Mouse (Mus musculus): Measurements from ENCODE around the gene Celsr1. TPM values are rescaled to one million over a fixed set of nuclear protein-coding genes. Genes with fewer than 3 reads are reported as not detected.

Celsr1 gene
- total RNA-seq, 1 experiment from 2014 or later = 0.76 TPM

GRCm38 (mm10) chr15:85982416-85982775 lies 51.2 kb downstream of the Celsr1 start:
- no peak for ATAC-seq (replicated peaks; ENCODE audit: insufficient number of reproducible peaks, low FRiP score, low TSS enrichment, poor library complexity, severe bottlenecking)

- peak; percentile 98 for ATAC-seq (replicated peaks; ENCODE audit: insufficient number of reproducible peaks, low FRiP score, low TSS enrichment, poor library complexity, severe bottlenecking)
These were observed 51.7 kb downstream of the Celsr1 start for GRCm38 (mm10) chr15:85981768-85982415.

- ATAC-seq (replicated peaks; ENCODE audit: insufficient number of reproducible peaks, low FRiP score, low TSS enrichment, poor library complexity, severe bottlenecking) = no peak
These were observed 56.5 kb downstream of the Celsr1 start for GRCm38 (mm10) chr15:85977086-85977485.

- ATAC-seq (replicated peaks; ENCODE audit: insufficient number of reproducible peaks, low FRiP score, low TSS enrichment, poor library complexity, severe bottlenecking) = no peak
These were observed 57.8 kb downstream of the Celsr1 start for GRCm38 (mm10) chr15:85975746-85976145.

GRCm38 (mm10) chr15:85971596-85971995 lies 62.0 kb downstream of the Celsr1 start:
- no peak for ATAC-seq (replicated peaks; ENCODE audit: insufficient number of reproducible peaks, low FRiP score, low TSS enrichment, poor library complexity, severe bottlenecking)

- no peak for ATAC-seq (replicated peaks; ENCODE audit: insufficient number of reproducible peaks, low FRiP score, low TSS enrichment, poor library complexity, severe bottlenecking)
These were observed 63.1 kb downstream of the Celsr1 start for GRCm38 (mm10) chr15:85970441-85970840.

GRCm38 (mm10) chr15:85969707-85970153 lies 63.8 kb downstream of the Celsr1 start:
- ATAC-seq (replicated peaks; ENCODE audit: insufficient number of reproducible peaks, low FRiP score, low TSS enrichment, poor library complexity, severe bottlenecking) = no peak

GRCm38 (mm10) chr15:85969291-85969690 lies 64.3 kb downstream of the Celsr1 start:
- no peak for ATAC-seq (replicated peaks; ENCODE audit: insufficient number of reproducible peaks, low FRiP score, low TSS enrichment, poor library complexity, severe bottlenecking)

- ATAC-seq (replicated peaks; ENCODE audit: insufficient number of reproducible peaks, low FRiP score, low TSS enrichment, poor library complexity, severe bottlenecking) = no peak
These were observed 67.5 kb downstream of the Celsr1 start for GRCm38 (mm10) chr15:85966032-85966431.

- ATAC-seq (replicated peaks; ENCODE audit: insufficient number of reproducible peaks, low FRiP score, low TSS enrichment, poor library complexity, severe bottlenecking) = peak; percentile 81
These were observed 70.2 kb downstream of the Celsr1 start for GRCm38 (mm10) chr15:85963279-85963840.

- ATAC-seq (replicated peaks; ENCODE audit: insufficient number of reproducible peaks, low FRiP score, low TSS enrichment, poor library complexity, severe bottlenecking) = no peak
These were observed 70.9 kb downstream of the Celsr1 start for GRCm38 (mm10) chr15:85962691-85963090.

GRCm38 (mm10) chr15:85961651-85962050 lies 71.9 kb downstream of the Celsr1 start:
- ATAC-seq (replicated peaks; ENCODE audit: insufficient number of reproducible peaks, low FRiP score, low TSS enrichment, poor library complexity, severe bottlenecking) = no peak

GRCm38 (mm10) chr15:85961131-85961530 lies 72.4 kb downstream of the Celsr1 start:
- no peak for ATAC-seq (replicated peaks; ENCODE audit: insufficient number of reproducible peaks, low FRiP score, low TSS enrichment, poor library complexity, severe bottlenecking)

- no peak for ATAC-seq (replicated peaks; ENCODE audit: insufficient number of reproducible peaks, low FRiP score, low TSS enrichment, poor library complexity, severe bottlenecking)
These were observed 77.4 kb downstream of the Celsr1 start for GRCm38 (mm10) chr15:85956202-85956601.

GRCm38 (mm10) chr15:85953458-85953857 lies 80.1 kb downstream of the Celsr1 start:
- ATAC-seq (replicated peaks; ENCODE audit: insufficient number of reproducible peaks, low FRiP score, low TSS enrichment, poor library complexity, severe bottlenecking) = no peak

GRCm38 (mm10) chr15:85949421-85950164 lies 84.0 kb downstream of the Celsr1 start:
- ATAC-seq (replicated peaks; ENCODE audit: insufficient number of reproducible peaks, low FRiP score, low TSS enrichment, poor library complexity, severe bottlenecking) = no peak

GRCm38 (mm10) chr15:85947967-85948366 lies 85.6 kb downstream of the Celsr1 start:
- no peak for ATAC-seq (replicated peaks; ENCODE audit: insufficient number of reproducible peaks, low FRiP score, low TSS enrichment, poor library complexity, severe bottlenecking)

GRCm38 (mm10) chr15:85947541-85947940 lies 86.0 kb downstream of the Celsr1 start:
- no peak for ATAC-seq (replicated peaks; ENCODE audit: insufficient number of reproducible peaks, low FRiP score, low TSS enrichment, poor library complexity, severe bottlenecking)

- no peak for ATAC-seq (replicated peaks; ENCODE audit: insufficient number of reproducible peaks, low FRiP score, low TSS enrichment, poor library complexity, severe bottlenecking)
These were observed 97.9 kb downstream of the Celsr1 start for GRCm38 (mm10) chr15:85935627-85936049.

- no peak for ATAC-seq (replicated peaks; ENCODE audit: insufficient number of reproducible peaks, low FRiP score, low TSS enrichment, poor library complexity, severe bottlenecking)
These were observed 105.4 kb downstream of the Celsr1 start for GRCm38 (mm10) chr15:85928161-85928560.
